Mouse (Mus musculus) right cerebral cortex, postnatal 14 days (tissue): Measurements from ENCODE around the gene Mapk8ip2.

Source experiments
- DNase-seq: peaks from one replicate; pipeline ENCODE4 v3.0.0; 2022

Gene Mapk8ip2

DNA sequence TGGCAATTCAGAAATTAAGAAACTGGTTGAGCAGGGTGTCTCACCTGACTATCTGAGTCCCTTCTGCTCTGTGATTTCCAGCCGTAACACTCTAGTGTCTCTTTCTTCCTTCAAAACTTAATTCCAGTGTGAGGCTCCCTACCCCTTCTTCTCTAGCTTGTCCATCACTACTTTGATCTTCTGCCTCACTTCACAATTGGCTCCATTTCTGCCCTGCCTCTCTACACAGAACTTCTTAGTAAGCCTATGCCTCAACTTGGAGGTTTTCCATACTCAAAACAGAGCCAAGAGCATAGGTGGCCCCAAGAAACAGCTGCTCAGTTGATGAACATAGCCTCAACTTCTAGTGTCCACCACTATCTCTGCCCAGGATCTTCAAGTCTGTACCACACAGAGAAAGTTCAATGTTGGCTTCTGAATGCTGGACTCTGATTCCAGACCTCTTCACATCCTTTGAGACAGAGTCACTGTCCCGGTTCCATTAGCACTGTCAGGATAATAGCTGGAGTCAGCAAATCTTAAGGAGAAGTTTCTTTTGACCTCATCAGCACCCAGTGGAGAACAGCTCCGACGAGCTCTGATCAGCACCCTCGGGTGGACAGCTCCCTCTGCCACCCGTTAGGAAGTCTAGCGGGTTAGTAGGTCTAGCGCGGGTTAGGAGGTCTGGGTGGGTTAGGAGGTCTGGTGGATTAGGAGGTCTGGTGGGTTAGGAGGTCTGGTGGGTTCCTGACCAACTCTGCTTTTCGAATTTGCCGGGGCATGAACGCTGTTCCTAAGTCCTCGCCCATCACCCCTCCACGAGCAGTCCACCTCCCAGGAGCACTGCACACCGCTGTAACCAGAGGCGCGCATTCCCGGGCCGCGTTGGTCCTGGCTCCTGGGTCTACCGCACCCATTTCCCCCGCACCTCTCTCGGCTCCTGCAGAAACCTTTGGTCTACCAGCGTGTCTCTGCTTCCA is 528 bp upstream of the Mapk8ip2 start:
- DNase-seq = no peak

DNA sequence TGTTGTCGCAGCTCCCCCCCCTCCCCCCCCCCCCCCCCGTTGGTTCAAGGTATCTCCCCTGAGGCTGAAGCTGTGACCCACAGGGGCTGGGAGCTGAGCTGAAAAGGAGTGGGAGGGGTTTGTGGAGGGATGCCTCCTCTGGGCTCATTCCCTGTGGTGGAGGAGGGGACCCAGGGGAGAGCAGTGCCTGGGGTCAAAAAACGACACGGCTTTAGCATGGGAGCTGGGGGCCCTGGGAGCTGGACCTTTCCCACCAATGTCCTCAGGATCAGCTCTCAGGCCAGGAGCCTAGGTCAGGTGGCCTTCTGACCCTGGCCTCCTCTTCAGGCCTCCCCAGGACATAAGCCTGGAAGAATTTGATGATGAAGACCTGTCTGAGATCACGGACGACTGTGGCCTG is 1.1 kb downstream of the Mapk8ip2 start:
- no peak for DNase-seq

DNA sequence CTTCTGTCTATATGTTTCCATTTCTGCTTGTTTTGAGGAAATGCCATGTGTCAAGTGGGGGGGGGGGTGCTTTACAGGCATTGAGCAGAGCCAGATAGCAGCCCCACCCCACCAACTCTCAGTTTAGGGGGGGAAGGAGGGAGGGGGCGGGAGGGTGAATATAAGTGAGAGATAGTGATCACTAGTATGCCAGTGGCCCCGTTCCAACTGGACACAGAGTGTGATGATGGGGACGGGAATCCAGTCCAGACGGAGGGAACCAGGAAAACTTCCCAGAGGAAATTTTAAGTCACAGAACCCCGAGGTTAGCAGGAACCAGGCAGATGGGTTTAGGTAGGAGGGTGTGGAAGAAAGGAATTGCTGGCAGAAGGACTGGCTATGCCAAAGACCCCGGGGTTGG is 1.9 kb downstream of the Mapk8ip2 start:
- no peak for DNase-seq

DNA sequence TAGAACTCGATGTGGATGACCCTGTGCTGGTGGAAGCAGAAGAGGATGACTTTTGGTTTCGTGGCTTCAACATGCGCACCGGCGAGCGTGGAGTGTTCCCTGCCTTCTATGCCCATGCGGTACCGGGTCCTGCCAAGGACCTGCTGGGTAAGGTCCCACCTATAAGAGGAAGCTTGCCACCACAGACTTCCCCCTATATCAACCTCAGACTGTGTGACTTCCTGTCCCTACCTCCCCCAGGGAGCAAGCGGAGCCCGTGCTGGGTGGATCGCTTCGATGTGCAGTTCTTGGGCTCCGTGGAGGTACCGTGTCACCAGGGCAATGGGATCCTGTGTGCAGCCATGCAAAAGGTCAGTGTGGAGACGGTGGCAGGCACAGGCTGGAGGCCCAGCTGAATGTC is 5.2 kb downstream of the Mapk8ip2 start:
- DNase-seq = no peak

DNA sequence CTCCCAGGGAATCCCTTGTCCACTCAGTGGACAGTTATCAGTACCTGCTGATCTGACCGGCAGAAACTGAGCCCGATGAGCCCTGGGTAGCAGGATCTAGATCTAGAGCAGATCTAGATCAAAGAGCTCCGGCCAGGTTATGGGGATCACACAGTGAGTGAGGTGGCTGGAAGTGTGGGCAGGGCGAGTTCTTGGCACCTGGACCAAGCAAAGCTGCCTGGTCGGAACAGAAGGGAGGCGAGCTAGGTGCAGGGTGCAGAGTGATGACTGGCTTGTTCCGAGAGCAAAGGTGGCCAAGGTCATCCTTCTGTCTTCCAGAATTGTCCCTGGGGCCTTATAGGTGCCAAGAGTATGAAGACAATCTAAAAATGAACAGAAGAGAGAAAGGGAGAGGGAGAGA is 6.1 kb downstream of the Mapk8ip2 start:
- no peak for DNase-seq

DNA sequence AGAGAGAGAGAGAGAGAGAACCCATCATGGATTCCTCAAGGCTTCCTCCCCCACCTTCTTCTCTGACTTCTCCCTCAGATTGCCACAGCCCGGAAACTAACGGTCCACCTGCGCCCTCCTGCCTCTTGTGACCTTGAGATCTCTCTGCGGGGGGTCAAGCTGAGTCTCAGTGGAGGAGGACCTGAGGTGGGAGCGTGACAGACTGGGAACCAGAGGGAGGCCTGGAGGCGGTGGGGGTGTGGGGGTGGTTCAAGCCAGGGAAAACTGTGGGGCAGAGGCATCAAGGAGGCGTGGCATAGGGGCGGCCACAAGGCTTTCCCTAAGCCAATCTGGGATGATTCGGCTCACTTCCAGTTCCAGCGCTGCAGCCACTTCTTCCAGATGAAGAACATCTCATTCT is 6.6 kb downstream of the Mapk8ip2 start:
- no peak for DNase-seq

DNA sequence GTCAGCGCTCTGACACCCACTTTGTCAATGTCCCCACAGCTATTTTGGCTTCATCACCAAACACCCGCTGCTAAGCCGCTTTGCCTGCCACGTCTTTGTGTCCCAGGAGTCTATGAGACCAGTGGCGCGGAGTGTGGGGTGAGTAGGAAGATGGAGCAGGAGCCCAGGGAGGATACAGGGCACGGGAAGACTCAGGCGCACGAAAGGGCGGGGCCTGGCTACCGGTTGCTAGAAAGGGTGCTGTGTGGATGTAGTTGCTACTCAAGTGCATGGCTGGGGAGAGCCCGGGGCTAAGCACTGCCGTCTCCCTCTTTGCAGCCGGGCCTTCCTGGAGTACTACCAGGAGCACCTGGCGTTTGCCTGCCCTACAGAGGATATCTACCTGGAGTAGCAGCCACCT is 7.6 kb downstream of the Mapk8ip2 start:
- no peak for DNase-seq

DNA sequence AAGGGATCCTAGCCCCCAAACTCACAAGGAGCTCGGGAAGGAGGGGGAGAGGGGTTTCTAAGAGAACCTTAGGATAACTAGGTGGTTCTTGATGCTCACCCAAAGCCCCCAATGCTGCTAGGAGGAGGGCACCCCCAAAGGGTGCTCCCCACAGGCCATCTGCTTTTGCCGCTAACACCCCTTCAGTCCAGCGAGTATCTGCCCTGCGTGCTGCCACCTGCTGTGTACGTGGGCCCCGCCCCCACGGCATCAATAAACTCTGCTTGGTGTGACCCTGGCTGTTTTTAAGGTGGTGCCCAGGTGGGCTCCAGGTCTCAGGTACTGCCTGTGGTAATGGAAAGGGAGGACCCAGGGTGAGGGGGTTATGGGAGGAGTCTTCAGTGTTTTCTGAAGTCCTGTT is 8.5 kb downstream of the Mapk8ip2 start:
- no peak for DNase-seq

DNA sequence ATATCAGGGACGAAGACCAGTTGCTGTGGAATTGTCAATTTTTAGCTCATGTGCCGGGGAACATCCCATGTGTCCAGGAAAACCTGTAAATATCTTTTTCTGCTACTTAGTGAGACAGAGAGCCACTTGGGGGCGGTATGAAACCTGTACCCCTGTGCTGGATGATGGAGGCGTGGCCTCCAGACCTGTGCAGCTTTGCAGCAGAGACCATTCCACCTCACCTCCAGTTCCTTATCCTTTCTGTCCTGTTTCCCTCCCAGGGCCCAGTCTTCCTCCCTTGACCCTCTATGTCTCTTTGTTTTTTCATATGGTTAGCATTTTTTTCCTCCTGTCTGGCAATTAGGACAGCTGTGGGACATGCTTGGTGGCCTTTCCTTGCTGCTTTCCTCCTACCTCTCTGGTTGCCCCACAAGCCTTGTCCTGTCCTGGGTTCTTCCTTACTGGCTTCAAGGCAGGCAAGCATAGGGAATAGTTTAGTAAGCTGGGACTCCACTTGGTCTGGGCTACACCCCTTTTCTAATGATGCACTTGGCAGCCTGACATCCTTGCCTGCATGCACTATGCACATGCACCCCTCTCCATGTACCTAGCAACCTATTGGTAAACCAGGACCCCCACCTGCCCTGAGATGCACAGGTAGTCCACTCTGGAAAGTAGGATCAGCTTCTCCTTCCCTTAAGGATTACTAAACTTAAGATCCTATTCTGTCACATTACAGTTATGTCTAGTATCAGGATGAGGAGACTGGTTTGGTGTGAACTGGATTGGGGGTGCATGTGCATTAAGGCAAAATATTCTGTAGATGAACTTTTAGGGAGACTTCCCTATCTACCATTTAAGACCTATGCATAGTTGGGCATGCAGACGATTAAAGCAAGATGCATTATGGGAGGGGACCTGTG is 9.9 kb downstream of the Mapk8ip2 start:
- DNase-seq = no peak

DNA sequence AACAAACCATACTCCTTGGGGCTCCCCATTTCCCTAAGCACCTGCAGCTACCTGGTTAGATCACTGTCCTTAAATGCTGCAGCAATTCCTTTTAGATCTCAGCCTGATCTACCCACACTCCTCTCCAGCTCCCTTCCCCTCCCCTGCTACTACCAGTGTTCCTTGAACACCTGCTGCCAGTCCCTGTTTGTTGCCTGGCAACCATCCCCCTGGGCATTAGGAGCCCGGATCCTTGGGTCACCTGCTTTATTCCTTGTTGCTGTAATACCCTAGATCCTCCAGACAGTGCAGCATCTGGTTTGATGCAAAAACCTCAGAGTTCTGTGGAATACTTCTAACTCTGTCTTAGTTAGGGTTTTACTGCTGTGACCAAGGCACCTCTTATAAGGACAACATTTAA is 11.3 kb downstream of the Mapk8ip2 start:
- DNase-seq = no peak

DNA sequence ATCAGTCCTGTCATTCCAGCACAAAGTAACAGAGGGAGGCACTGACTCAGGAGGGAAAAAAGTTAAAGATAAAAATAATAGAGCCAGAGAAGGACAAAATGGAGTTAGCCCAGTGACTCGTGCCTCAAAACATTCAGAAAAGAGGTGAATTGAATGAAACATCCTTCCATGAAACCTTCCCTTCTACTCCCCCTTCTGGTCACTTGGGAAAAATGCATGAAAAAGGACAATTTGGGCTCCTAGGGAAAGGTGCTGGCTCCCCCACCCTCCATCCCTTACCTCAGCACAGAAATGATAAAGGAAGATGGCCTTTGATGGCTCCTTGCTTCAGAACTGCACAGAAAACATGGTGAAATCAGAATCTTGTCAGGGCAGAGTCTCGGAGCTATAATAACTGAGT is 14.9 kb downstream of the Mapk8ip2 start:
- DNase-seq = no peak

DNA sequence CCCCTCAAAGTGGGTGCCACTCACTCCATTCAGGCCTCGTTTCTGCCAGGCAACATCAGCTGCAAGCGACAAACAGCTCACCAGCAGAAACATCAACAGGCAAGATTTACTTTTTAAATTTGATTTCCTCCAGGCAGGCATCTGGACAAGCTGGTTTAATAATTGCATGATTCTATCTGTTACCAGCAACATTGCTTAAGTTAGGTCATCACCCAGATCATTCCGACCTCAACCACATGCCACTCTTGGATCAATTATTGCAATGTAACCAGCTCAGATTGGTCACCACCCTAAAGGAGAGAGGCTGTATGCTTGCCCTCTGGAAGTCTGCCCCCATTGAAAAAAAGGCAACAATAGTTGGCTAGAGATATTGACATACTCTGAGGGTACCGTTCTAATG is 17.8 kb downstream of the Mapk8ip2 start:
- no peak for DNase-seq

DNA sequence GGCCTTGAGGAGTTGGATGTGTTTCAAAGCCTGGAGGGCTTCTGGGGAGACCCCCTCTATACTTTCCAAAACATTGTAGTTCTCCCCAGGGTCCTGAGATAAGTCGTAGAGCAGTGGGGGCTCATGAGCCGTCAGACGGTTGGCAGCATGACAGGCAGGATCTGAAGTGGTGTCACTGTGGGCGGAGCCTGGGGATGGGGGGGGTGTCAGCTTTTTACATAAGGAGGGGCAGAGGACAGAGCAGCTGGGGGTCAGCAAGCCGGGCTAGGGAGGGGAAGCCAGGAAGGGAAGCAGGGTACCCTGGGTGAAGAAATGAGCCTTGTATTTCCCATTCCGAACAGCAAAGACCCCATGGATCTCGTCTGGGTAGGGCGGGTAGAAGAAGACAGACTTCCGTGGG is 19.7 kb downstream of the Mapk8ip2 start:
- DNase-seq = no peak

DNA sequence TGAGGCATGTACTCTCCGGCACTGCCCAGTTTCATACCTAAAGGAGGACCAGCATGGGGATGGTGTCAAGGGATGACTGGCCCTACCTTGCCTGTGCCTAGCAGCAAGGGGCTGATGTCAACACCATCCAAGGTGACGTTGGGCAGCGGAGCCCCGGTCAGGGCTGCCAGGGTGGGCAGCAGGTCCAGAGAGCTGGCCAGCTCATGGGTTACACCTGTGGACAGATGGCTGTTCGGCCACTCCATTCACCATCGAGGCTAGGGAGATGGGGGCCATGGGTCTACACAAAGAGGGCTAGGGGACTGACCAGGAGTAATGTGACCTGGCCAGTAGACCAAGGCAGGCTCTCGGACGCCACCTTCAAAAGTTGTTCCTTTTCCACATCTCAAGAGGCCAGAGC is 20.2 kb downstream of the Mapk8ip2 start:
- DNase-seq = no peak

DNA sequence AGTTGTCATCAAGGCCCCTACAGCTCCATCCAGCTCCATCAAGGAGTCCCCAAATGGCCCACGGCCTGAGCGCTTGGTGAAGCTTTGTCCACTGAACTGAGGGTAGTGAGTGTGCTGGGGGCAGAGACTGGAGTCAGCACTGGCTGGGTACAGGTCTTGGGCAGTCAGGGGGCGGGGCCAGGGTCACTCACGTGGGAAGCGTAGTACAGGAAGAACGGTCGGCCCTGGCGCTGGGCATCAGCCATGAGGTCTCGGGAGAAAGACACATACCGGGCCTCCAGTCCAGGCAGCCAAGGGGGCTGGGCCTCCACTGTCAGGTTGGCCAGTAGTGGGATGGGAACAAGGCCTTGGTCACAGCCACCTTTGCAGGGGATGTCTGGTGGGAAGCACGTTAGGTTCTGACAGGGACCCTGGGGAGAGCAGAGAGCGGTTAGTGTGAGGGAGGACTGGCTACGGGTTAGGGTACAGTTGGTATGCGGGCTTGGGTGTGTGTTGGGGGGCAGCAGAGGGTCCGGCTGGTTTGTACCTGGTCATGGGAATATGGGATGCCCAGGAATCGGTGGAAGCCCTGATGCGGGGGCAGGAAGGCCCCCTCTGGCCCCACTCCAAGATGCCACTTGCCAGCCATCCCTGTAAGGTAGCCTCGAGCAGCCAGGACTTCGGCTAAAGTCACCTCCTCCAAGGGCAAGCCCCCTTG is 21.0 kb downstream of the Mapk8ip2 start:
- no peak for DNase-seq

DNA sequence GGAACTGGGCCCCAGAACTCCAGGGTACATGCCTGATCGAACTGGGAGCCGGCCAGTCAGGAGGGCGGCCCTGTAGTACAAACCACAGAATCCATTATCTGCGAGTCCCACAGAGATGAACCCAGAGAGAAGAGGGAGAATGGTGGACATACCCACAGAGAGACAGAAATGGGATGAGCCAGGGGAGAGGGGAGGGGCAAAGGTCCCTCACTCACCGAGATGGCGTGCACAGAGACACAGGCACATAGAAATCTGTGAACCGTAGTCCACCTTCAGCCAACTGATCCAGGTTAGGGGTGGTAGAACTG is 21.5 kb downstream of the Mapk8ip2 start:
- DNase-seq = no peak

DNA sequence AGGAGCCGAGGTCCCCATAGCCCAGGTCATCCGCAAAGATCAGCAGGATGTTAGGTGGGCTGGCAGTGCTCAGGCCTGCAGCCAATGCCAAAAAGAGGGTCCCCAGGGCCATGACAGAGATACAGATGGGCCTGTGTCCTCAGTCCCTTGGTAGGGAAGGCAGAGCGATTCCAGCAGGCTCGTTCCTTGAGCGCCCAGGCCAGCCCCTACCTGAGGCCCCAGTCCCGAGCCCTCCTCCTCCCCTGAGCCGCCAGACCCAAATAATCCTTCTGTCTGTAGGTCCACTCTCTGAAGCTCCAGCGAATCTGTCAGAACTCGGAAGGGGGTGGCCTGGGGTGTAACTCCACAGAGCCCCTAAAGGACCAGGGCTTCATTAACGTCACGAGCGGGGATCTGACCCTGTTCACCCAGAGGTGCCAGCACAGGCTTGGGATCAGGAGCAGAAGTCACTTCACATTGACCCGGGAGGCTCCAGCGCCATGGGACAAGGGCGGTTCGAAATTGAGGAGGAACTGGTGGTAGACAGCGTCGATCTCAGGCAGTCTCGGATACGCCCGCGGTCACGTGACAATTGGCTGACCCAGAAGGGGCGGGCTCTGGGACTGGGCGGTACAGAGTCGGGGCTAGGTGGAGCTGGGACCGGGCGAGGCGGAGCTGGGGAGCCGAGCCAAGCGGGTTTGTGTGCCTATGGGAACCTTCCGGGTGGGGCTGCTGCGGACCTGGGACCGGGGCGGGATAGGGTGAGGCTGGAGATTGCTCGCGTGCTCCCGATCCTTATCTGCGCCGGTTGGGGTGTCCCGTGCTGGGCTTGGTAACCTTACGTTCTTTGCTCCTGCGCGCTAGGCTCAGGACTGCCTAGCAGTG is 22.1 kb downstream of the Mapk8ip2 start:
- peak; percentile 92 for DNase-seq

DNA sequence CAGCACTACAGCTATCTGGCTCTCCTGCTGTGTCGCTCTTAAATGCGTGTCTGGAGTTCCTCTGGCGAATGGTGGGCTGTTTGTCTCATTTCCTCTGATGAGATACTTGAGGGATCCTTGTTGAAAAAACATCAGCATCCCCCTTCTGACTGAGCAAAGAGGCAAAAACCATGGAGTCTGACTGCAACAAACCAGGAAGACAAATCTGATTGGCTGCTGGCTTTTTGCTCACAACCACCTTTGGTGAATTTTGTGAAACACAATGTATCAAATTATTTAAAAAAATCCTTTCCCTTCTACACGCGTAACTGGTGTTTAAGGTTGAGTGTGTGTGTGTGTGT is 22.7 kb downstream of the Mapk8ip2 start:
- no peak for DNase-seq

DNA sequence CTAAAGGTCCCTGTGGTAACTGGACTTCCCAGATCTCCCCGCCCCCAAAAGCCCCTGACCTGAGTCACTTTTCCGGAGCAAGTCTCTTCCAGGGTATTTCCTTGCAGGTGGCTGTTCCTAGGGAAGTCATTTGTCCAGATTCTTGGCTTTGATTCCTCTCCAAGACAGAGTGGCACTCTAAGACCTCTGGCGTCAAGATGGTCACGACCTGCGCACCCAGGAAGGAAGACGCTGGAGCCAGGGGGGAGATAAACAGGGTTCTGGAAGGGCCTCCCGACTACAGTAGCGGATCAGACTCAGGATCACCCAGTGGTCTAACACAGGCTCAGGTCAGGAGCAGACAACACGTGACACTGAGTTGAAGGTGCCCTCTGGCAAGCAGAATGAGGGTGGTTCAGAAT is 23.4 kb downstream of the Mapk8ip2 start, which contains the start of gene Arsa:
TSS of gene Arsa (minus strand) at position 335 of the 401 bp plus-strand sequence.
- DNase-seq = no peak

DNA sequence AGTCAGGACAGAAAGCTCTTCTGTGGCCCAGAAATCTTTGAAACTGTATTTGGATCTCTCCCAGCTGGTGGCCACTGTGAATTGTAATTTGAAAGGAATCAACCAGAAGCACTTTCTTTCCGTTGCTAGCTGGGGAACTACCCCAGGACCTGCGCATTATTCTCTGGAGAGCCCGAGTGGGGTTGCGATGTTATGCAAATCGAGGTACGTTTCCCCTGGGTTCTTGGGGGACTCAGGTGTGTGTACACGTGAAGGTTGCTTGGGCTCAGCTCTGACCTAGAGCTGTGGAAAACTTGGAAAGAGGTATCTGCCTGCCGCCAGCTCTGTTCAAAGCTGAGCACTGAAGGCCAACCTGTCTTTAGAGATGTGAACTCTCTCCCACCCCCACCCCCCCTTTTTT is 24.1 kb downstream of the Mapk8ip2 start:
- DNase-seq = no peak

DNA sequence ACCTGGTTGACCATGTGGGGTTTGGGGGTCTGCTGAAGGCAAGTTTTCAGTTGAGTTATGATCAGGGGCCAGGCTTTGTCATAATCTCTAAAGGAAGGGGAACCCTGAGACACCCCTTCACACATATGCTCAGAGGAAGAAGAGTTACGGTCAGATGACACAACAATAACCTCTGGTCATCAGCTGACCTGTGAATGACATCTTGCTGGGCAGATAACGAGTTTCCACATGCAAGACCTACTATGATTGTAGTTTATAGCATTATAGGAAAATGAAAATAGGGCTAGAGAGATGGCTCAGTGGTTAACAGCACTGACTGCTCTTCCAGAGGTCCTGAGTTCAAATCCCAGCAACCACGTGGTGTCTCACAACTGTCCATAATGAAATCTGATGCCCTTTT is 24.9 kb downstream of the Mapk8ip2 start:
- DNase-seq = no peak

DNA sequence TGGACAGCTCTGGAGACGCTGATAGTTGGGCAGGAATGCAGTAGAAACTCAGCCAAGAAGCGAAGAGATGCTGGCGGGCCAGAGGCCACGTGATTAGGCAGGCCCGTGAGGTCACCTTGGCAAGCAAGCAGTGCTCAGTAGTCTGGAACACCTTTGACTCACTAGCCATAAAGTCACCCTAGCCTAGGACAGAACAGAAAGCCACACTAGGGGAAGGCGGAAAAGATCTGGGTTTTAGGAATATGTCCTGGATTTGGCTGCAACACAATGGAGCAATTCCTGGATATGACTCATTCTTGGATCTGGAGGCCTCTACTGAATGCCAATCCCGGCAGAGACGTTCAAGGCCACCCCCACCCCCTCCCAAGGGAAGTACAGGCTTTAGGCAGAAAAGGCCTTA is 26.9 kb downstream of the Mapk8ip2 start:
- DNase-seq = no peak

DNA sequence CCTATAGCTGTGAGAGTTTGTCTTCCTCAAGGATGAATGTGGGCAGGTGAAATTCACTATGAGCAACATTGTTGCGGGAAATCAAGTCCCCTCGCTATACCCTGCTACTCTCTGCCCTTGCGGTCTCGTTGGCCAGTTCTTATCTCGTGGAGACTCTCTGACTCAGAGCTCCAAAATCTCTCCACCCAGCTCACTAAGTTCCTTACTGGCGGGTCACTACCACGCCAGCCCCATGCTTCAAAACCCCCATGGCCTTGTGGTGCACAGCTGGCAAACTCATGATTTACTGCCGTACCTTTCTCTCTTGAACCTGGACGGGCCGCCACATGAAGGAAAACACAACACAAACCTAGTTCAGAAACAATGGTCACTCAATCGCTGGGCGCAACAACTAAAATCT is 34.5 kb downstream of the Mapk8ip2 start:
- DNase-seq = no peak
